Mouse (Mus musculus): ENCODE results near the gene Grk4.

GRCm38 (mm10) chr5:34771818-34772217, 111.6 kb downstream of the Grk4 start:
- TF ChIP-seq CTCF (IDR thresholded peaks at IDR 0.05; ENCODE audit: control insufficient read depth, insufficient read depth, low read length) (no peak), POLR2A (IDR thresholded peaks at IDR 0.05; ENCODE audit: borderline replicate concordance, control insufficient read depth, low read depth, low read length) (no peak)
